Mouse (Mus musculus): Measurements from ENCODE around the gene Ryk. TPM values are rescaled to one million over a fixed set of nuclear protein-coding genes. Genes with fewer than 3 reads are reported as not detected.

Ryk gene
- total and polyA plus RNA-seq, 2 experiments from 2014 or later: 9.3 to 47.7 TPM

GRCm38 (mm10) chr9:102852076-102853022 is 17.6 kb downstream of the Ryk start:
- no peak for ATAC-seq
- Histone ChIP-seq H3K4me1 (ENCODE audit: insufficient read depth, low read length) (0 out of 2 replicates have a peak, but pooled peaks cover 4% of the 10 kb centered on the region), H3K9me3 (ENCODE audit: low read length) (no peaks in the 10 kb centered on the region), H3K27me3 (ENCODE audit: insufficient read depth, low read length) (no peaks in the 10 kb centered on the region), H3K4me3 (ENCODE audit: low read length) (no peak overlapping the region), H3K9ac (replicated peaks; ENCODE audit: low read length) (no peak overlapping the region), H3K4me2 (ENCODE audit: low read depth, low read length) (no peak overlapping the region), H3K36me3 (ENCODE audit: insufficient read depth, low read length) (no peaks in the 10 kb centered on the region), H3K27ac (no peak overlapping the region)
- TF ChIP-seq CTCF (IDR thresholded peaks at IDR 0.05; ENCODE audit: low read depth): no peak
- DNase-seq (ENCODE audit: low spot score): no peak
- 90% methylated on average over 13 of the region's 13 CpGs for WGBS

- Histone ChIP-seq H3K9ac (replicated peaks; ENCODE audit: low read length) (no peak overlapping the region), H3K4me3 (ENCODE audit: low read length) (no peak overlapping the region), H3K27ac (peak overlapping the region; percentile 11; the same call in 1 of the 2 replicates), H3K4me1 (ENCODE audit: insufficient read depth, low read length) (no peaks in the 10 kb centered on the region), H3K36me3 (ENCODE audit: insufficient read depth, low read length) (no peaks in the 10 kb centered on the region), H3K4me2 (ENCODE audit: low read depth, low read length) (no peak overlapping the region), H3K27me3 (ENCODE audit: insufficient read depth, low read length) (no peaks in the 10 kb centered on the region), H3K9me3 (ENCODE audit: low read length) (no peaks in the 10 kb centered on the region)
- ATAC-seq (no peak), DNase-seq (ENCODE audit: low spot score) (no peak)
- TF ChIP-seq CTCF (IDR thresholded peaks at IDR 0.05; ENCODE audit: low read depth): no peak
- 68% methylated on average over 2 of the region's 2 CpGs for WGBS
These were observed 23.1 kb downstream of the Ryk start for GRCm38 (mm10) chr9:102857856-102858255.

GRCm38 (mm10) chr9:102858283-102858682 is 23.6 kb downstream of the Ryk start:
- ATAC-seq (no peak), DNase-seq (ENCODE audit: low spot score) (no peak)
- TF ChIP-seq CTCF (IDR thresholded peaks at IDR 0.05; ENCODE audit: low read depth): no peak
- Histone ChIP-seq H3K4me1 (ENCODE audit: insufficient read depth, low read length) (0 out of 2 replicates have a peak, but pooled peaks cover under 1% of the 10 kb centered on the region), H3K9ac (replicated peaks; ENCODE audit: low read length) (no peak overlapping the region), H3K27ac (no peak overlapping the region), H3K36me3 (ENCODE audit: insufficient read depth, low read length) (no peaks in the 10 kb centered on the region), H3K27me3 (ENCODE audit: insufficient read depth, low read length) (no peaks in the 10 kb centered on the region), H3K9me3 (ENCODE audit: low read length) (no peaks in the 10 kb centered on the region), H3K4me3 (ENCODE audit: low read length) (no peak overlapping the region), H3K4me2 (ENCODE audit: low read depth, low read length) (no peak overlapping the region)
- 84% methylated on average over 5 of the region's 5 CpGs for WGBS

GRCm38 (mm10) chr9:102859399-102859798 is 24.7 kb downstream of the Ryk start:
- no peak for DNase-seq (ENCODE audit: low spot score)
- Histone ChIP-seq H3K36me3 (ENCODE audit: insufficient read depth, low read length) (no peaks in the 10 kb centered on the region), H3K27me3 (ENCODE audit: insufficient read depth, low read length) (no peaks in the 10 kb centered on the region), H3K4me1 (ENCODE audit: insufficient read depth, low read length) (peaks cover 10% of the 10 kb centered on the region), H3K9me3 (ENCODE audit: low read length) (no peaks in the 10 kb centered on the region), H3K27ac (no peak overlapping the region), H3K4me3 (ENCODE audit: low read length) (no peak overlapping the region), H3K9ac (replicated peaks; ENCODE audit: low read length) (no peak overlapping the region), H3K4me2 (ENCODE audit: low read depth, low read length) (no peak overlapping the region)
- TF ChIP-seq CTCF (IDR thresholded peaks at IDR 0.05; ENCODE audit: low read depth): no peak
- 84% methylated on average over 5 of the region's 5 CpGs for WGBS
- no peak for ATAC-seq

GRCm38 (mm10) chr9:102859963-102860362 is 25.2 kb downstream of the Ryk start:
- H3K36me3 ChIP-seq (ENCODE audit: insufficient read depth, low read length): no peaks in the 10 kb centered on the region
- H3K27ac ChIP-seq: no peak overlapping the region
- H3K9ac ChIP-seq (replicated peaks; ENCODE audit: low read length): no peak overlapping the region
- TF ChIP-seq CTCF (IDR thresholded peaks at IDR 0.05; ENCODE audit: low read depth): no peak
- no peaks in the 10 kb centered on the region for H3K27me3 ChIP-seq (ENCODE audit: insufficient read depth, low read length)
- no peaks in the 10 kb centered on the region for H3K9me3 ChIP-seq (ENCODE audit: low read length)
- peaks cover 10% of the 10 kb centered on the region for H3K4me1 ChIP-seq (ENCODE audit: insufficient read depth, low read length)
- WGBS: 94% methylated on average over 10 of the region's 10 CpGs
- DNase-seq (ENCODE audit: low spot score): no peak
- no peak for ATAC-seq
- no peak overlapping the region for H3K4me2 ChIP-seq (ENCODE audit: low read depth, low read length)
- no peak overlapping the region for H3K4me3 ChIP-seq (ENCODE audit: low read length)

GRCm38 (mm10) chr9:102860802-102861469 is 26.2 kb downstream of the Ryk start:
- DNase-seq (ENCODE audit: low spot score): no peak
- H3K9ac ChIP-seq (replicated peaks; ENCODE audit: low read length): no peak overlapping the region
- TF ChIP-seq CTCF (IDR thresholded peaks at IDR 0.05; ENCODE audit: low read depth): no peak
- H3K4me3 ChIP-seq (ENCODE audit: low read length): no peak overlapping the region
- no peaks in the 10 kb centered on the region for H3K9me3 ChIP-seq (ENCODE audit: low read length)
- no peak for ATAC-seq
- H3K4me1 ChIP-seq (ENCODE audit: insufficient read depth, low read length): peaks cover 13% of the 10 kb centered on the region
- no peaks in the 10 kb centered on the region for H3K36me3 ChIP-seq (ENCODE audit: insufficient read depth, low read length)
- H3K27ac ChIP-seq: no peak overlapping the region
- no peaks in the 10 kb centered on the region for H3K27me3 ChIP-seq (ENCODE audit: insufficient read depth, low read length)
- H3K4me2 ChIP-seq (ENCODE audit: low read depth, low read length): no peak overlapping the region
- 76% methylated on average over 7 of the region's 7 CpGs for WGBS

All from hindbrain, postnatal 0 days (tissue).